Mouse (Mus musculus): ENCODE data around the gene Zmat3.

GRCm38 (mm10) chr3:32379891-32380290, 14.1 kb upstream of the Zmat3 start:
- no peak for TF ChIP-seq CTCF (IDR thresholded peaks at IDR 0.05; ENCODE audit: borderline replicate concordance, control insufficient read depth, extremely low read depth, insufficient read depth, low read length, poor library complexity)
- TF ChIP-seq POLR2A (IDR thresholded peaks at IDR 0.05; ENCODE audit: control insufficient read depth, extremely low read depth, insufficient read depth, low read length, poor library complexity) = no peak

Data from thymus, adult 2 months (tissue).